Mouse (Mus musculus) forebrain, embryonic 16.5 days (tissue): ENCODE data around the gene Sik1. TPM values are rescaled to one million over a fixed set of nuclear protein-coding genes. Genes with fewer than 3 reads are reported as not detected.

Source experiments
- ATAC-seq: fragments of 200-750 bp; cut with Nextera tagmentation; 2 replicates; pipeline ENCODE4 v1.8.0; 2017; ENCODE audit warnings: mild to moderate bottlenecking, moderate library complexity
- H3K27ac ChIP-seq: fragments of 300-500 bp; sonication (generic); 2 replicates; pipeline ENCODE4 v1.5.1; 2014; ENCODE audit warnings: low read length, control low read depth
- H3K27me3 ChIP-seq: fragments of 300-500 bp; sonication (generic); replicated peaks from 2 replicates; pipeline ENCODE4 v1.6.1; 2014; ENCODE audit warnings: low read length; ENCODE audit not compliant: control insufficient read depth, insufficient read depth
- H3K36me3 ChIP-seq: fragments of 300-500 bp; sonication (generic); 2 replicates; pipeline ENCODE4 v1.6.1; 2014; ENCODE audit not compliant: control insufficient read depth, insufficient read depth
- H3K4me1 ChIP-seq: fragments of 300-500 bp; sonication (generic); replicated peaks from 2 replicates; pipeline ENCODE4 v1.6.1; 2014; ENCODE audit warnings: low read length; ENCODE audit not compliant: control insufficient read depth, insufficient read depth
- H3K4me2 ChIP-seq: fragments of 300-500 bp; sonication (generic); 2 replicates; pipeline ENCODE4 v1.6.1; 2014; ENCODE audit warnings: mild to moderate bottlenecking, low read length, control low read depth
- H3K4me3 ChIP-seq: fragments of 300-500 bp; sonication (generic); replicated peaks from 2 replicates; pipeline ENCODE4 v1.5.1; 2014; ENCODE audit warnings: mild to moderate bottlenecking, low read length, control low read depth
- H3K9ac ChIP-seq: fragments of 300-500 bp; sonication (generic); replicated peaks from 2 replicates; pipeline ENCODE4 v1.6.1; 2014; ENCODE audit warnings: low read depth, low read length, control low read depth
- H3K9me3 ChIP-seq: fragments of 300-500 bp; sonication (generic); 2 replicates; pipeline ENCODE4 v1.6.1; 2016; ENCODE audit warnings: low read length; ENCODE audit not compliant: control insufficient read depth
- WGBS: fragments of 180-500 bp; shearing (Covaris S2); extraction: QIAGEN DNeasy Blood & Tissue Kit; methylation state at CpG from one replicate; pipeline ENCODE4 v1.1.7; 2014; 5-methylcytosine and 5-hydroxymethylcytosine counted together
- polyA plus RNA-seq: library from polyadenylated mRNA; unstranded; fragments of >200 nt; fragmentation: Nextera tagmentation; extraction: Ambion mirVana; gene quantifications from 2 replicates; pipeline ENCODE4 v1.2.1, GENCODE M21; 2015

The Sik1 gene
- polyA plus RNA-seq, 1 experiment from 2014 or later: 20.1 TPM

DNA sequence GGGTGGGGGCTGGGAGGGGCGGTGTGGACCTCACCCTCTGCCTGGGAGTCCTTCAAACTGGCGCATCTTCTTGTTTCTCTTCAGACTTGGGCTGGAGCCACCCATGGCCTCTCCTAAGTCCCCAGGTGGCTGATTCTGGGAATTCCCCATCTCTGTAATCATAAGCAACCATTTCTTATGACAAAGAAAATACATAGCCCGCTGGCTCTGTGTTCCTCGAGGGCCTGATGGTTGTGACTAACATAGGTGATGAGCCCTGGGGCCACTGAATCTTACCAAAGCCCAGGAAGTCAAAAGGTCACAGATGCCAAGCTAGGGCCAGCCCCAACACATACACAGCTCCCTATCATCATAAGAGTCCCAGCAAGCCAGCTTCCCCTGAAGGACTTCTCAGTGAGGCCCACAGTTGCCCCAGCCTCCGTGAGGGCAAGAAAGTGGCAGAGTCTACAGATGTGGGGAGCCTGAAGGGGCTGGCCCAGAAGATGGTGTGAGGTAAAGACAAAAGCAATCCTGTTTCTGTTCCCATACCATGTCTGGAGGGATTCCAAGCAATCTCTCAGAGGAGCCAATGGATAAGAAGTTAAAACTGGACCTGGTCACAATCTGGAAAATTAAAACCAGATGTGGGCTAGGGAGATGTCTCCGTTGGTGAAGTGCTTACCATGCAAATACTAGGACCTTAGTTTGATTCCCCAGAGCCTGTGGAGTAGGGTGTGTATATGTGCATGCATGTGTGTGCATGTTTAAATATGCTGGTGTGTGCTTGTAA, 24.3 kb downstream of the Sik1 start:
- H3K4me1 ChIP-seq: peaks cover 8% of the 10 kb centered on the region
- no peak for ATAC-seq
- WGBS: 85% methylated on average over 6 of the region's 6 CpGs
- H3K27ac ChIP-seq: no peak overlapping the region
- no peaks in the 10 kb centered on the region for H3K36me3 ChIP-seq
- no peak overlapping the region for H3K9ac ChIP-seq
- no peaks in the 10 kb centered on the region for H3K27me3 ChIP-seq
- H3K4me2 ChIP-seq: no peak overlapping the region
- H3K9me3 ChIP-seq: no peaks in the 10 kb centered on the region
- H3K4me3 ChIP-seq: no peak overlapping the region

GRCm38 (mm10) chr17:31830506-31831075, 25.0 kb downstream of the Sik1 start:
- H3K27me3 ChIP-seq: no peaks in the 10 kb centered on the region
- no peak overlapping the region for H3K27ac ChIP-seq
- H3K4me3 ChIP-seq: no peak overlapping the region
- H3K9me3 ChIP-seq: no peaks in the 10 kb centered on the region
- no peak for ATAC-seq
- H3K4me2 ChIP-seq: no peak overlapping the region
- WGBS: 89% methylated on average over 8 of the region's 8 CpGs
- H3K9ac ChIP-seq: no peak overlapping the region
- H3K4me1 ChIP-seq: peaks cover 8% of the 10 kb centered on the region
- no peaks in the 10 kb centered on the region for H3K36me3 ChIP-seq

DNA sequence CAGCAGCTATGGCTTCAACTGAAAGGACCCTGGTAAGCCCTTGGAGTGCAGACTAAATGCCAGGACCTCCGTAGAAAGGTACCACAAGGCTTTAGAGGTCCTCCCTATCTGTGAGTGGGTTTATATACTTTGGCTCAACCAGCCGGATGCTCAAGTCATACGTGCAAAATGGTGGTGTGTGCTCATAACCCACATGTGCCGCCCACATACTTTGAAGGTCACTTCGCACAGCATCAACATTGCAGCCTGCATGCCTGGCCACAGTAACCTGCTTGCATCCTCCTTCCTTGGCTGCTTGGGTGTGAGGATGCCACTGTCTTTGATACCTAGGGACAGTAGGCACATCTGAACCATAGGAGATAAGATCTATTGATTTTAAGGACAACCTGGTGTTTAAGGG, 26.7 kb downstream of the Sik1 start:
- Histone ChIP-seq H3K27ac (no peak overlapping the region), H3K9me3 (no peaks in the 10 kb centered on the region), H3K27me3 (no peaks in the 10 kb centered on the region), H3K4me1 (peaks cover 8% of the 10 kb centered on the region), H3K36me3 (no peaks in the 10 kb centered on the region), H3K9ac (no peak overlapping the region), H3K4me2 (no peak overlapping the region), H3K4me3 (no peak overlapping the region)
- ATAC-seq: no peak
- 96% methylated on average over 5 of the region's 5 CpGs for WGBS

DNA sequence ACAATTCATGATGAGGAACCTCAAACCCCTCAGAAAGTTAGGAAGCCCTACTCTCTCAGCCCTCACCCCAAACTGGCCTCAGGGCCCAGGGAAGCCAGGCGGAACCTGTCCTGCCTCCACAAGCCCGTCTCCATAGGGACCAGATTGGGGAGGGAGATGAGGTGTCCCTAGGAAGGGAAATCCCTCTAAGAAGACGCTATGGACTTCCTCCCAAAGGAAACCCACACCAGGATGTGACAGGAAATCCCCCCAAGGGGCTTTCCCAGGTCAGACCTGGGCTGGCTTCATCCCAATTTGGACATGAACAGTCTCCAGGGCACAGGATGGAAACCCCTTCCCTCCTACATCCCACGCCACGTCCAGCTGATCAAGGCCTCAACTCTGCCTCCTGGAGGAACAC, 27.5 kb downstream of the Sik1 start:
- no peak overlapping the region for H3K27ac ChIP-seq
- no peak overlapping the region for H3K4me2 ChIP-seq
- H3K9me3 ChIP-seq: no peaks in the 10 kb centered on the region
- no peak overlapping the region for H3K9ac ChIP-seq
- ATAC-seq: no peak
- H3K4me3 ChIP-seq: no peak overlapping the region
- H3K27me3 ChIP-seq: no peaks in the 10 kb centered on the region
- 72% methylated on average over 5 of the region's 5 CpGs for WGBS
- H3K36me3 ChIP-seq: no peaks in the 10 kb centered on the region
- peaks cover 8% of the 10 kb centered on the region for H3K4me1 ChIP-seq

DNA sequence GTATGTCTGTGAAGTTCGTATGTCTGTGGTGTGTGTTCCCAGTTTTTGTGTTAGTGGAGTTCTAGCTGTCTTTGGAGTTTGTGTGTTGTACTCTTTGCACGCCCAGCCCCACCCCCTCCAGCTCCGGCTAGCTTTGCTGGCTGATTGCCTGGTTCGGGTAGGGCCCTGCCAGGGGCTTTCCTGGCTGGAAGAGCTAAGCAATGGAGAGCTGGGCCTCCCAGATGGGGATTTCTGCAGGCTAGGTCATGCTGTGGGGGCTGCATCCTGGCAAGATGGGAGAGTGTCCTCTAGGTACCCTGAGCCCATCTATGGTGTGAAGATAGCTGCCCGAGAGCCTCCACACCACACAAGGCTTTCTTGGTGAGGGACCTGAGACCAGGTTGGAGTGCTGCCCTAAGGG, 28.4 kb downstream of the Sik1 start:
- no peak overlapping the region for H3K4me3 ChIP-seq
- H3K27me3 ChIP-seq: no peaks in the 10 kb centered on the region
- no peaks in the 10 kb centered on the region for H3K36me3 ChIP-seq
- H3K9me3 ChIP-seq: no peaks in the 10 kb centered on the region
- WGBS: 17% methylated on average over 5 of the region's 5 CpGs
- H3K4me2 ChIP-seq: no peak overlapping the region
- ATAC-seq: peak; percentile 85
- peak overlapping the region; percentile 28; the same call in 1 of the 2 replicates for H3K27ac ChIP-seq
- peaks cover 8% of the 10 kb centered on the region for H3K4me1 ChIP-seq
- H3K9ac ChIP-seq: no peak overlapping the region

DNA sequence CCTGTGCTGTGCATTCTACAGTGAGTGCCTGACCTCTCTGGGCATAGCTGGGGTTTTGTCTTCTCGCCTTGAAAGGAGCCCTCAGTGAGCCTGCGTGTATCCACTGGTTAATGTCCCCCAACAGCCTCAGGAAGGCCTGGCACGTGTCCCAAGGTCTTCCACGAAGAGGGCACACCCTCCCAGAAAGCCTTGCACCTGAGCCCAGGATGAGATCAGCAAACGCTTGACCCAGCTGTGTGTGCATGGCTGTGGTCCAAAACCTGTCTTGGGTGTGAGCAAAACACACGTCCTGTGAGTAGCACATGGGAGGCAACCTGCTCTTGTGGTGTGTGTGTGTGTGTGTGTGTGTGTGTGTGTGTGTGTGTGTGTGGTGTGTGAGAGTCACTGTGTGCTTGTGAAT, 28.9 kb downstream of the Sik1 start:
- H3K4me3 ChIP-seq: no peak overlapping the region
- H3K27ac ChIP-seq: no peak overlapping the region
- no peak overlapping the region for H3K4me2 ChIP-seq
- 24% methylated on average over 6 of the region's 6 CpGs for WGBS
- no peaks in the 10 kb centered on the region for H3K9me3 ChIP-seq
- peak; percentile 13; the same call in 1 of the 2 replicates for ATAC-seq
- peaks cover 8% of the 10 kb centered on the region for H3K4me1 ChIP-seq
- no peak overlapping the region for H3K9ac ChIP-seq
- no peaks in the 10 kb centered on the region for H3K27me3 ChIP-seq
- no peaks in the 10 kb centered on the region for H3K36me3 ChIP-seq

GRCm38 (mm10) chr17:31825678-31826077, 29.9 kb downstream of the Sik1 start:
- 87% methylated on average over 9 of the region's 9 CpGs for WGBS
- Histone ChIP-seq H3K27ac (no peak overlapping the region), H3K4me2 (no peak overlapping the region), H3K4me3 (no peak overlapping the region), H3K9ac (no peak overlapping the region), H3K27me3 (no peaks in the 10 kb centered on the region), H3K36me3 (no peaks in the 10 kb centered on the region), H3K4me1 (peaks cover 11% of the 10 kb centered on the region), H3K9me3 (no peaks in the 10 kb centered on the region)
- no peak for ATAC-seq

- Histone ChIP-seq H3K27me3 (no peaks in the 10 kb centered on the region), H3K36me3 (no peaks in the 10 kb centered on the region), H3K27ac (no peak overlapping the region), H3K4me3 (no peak overlapping the region), H3K4me2 (no peak overlapping the region), H3K4me1 (peaks cover 16% of the 10 kb centered on the region), H3K9ac (no peak overlapping the region), H3K9me3 (no peaks in the 10 kb centered on the region)
- ATAC-seq: no peak
- 87% methylated on average over 7 of the region's 7 CpGs for WGBS
These were observed 30.8 kb downstream of the Sik1 start for GRCm38 (mm10) chr17:31824812-31825211.

DNA sequence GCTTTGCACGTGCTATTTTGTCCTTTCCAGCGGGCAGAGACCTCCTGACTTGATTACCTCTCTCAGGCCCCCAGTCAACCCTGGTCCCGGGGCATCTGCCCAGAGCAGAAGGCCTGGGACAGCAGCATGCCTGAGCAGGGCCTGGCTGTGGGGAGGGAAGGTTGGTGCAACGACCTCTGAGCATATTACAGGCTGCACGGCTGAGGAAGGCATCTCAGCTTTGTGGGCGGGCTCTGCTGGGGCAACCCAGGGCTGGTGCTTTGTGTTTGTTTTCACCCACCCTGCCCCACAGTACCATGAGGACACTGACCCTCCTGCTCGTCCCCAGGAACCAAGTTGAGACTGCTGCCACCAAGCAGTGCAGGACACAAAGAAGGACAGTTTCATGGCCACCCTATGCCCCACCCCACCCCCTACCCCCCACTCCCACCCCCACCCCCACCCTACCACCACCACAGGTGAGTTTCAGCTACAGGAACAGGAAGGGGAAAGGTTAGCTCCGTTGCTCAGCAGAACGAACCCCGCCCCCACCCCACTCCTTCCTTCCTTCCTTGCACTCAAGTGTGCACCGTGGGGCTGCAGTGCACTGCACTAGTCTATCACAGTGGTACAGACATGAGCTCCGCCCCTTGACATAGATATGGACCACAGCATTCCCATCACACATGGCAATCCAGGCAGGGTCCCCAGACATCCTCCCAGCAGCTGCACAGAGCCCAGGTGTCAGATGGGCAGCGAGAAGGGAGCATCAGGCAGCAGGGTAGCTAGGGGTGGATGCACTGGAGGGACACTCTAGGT, 34.3 kb downstream of the Sik1 start:
- Histone ChIP-seq H3K27me3 (no peaks in the 10 kb centered on the region), H3K9ac (0 out of 2 replicates have a peak overlapping the region, but pooled peaks have one; percentile 22), H3K4me2 (no peak overlapping the region), H3K9me3 (no peaks in the 10 kb centered on the region), H3K4me3 (no peak overlapping the region), H3K36me3 (no peaks in the 10 kb centered on the region), H3K4me1 (peaks cover 20% of the 10 kb centered on the region), H3K27ac (no peak overlapping the region)
- WGBS: 47% methylated on average over 13 of the region's 13 CpGs
- ATAC-seq: no peak
